Mouse (Mus musculus) kidney, adult 8-10 months (tissue): ENCODE measurements around the gene Sult2a1.
"Not testable (repeated sequence)": the region's sequence is repeated elsewhere in the genome, so short reads cannot be mapped to it uniquely, and the experiment has no call there.

Experiments
- DNase-seq, 2 experiments: peaks; one replicate each; pipeline ENCODE4 v3.0.0; 2022

The Sult2a1 gene

DNA sequence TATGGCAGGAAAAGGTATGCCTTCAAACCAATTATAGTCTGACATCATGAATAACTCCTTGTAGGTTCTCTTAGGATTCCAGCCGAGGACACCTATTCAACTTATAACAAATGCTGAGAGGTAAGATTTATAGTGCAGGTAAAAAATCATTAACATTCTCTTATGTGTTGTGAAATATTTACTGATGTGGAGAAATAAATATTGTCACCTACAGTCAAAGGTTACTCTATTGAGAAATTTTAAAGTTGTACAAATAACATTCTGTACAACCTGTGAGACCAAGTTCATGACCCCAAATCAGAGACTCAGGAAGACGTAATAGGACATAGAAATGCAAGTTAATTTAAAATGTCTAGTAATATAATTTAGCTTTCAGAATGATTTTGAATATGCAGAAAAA, at the start of gene Sult2a1:
Gene Sult2a1, minus strand, starts transcription at position 101 of the 400 bp plus-strand sequence.
- DNase-seq = not testable (repeated sequence)

GRCm38 (mm10) chr7:13813913-13814312, 23.3 kb downstream of the Sult2a1 start:
- DNase-seq = no peak
